Comparison of ENCODE assay signal across 22 mouse cellular contexts in genomic region chr2:135757478-135757877, GRCm38 (mm10).
DNase-seq lines count a peak whose midpoint lies in the region; ATAC-seq and TF ChIP-seq lines count a peak whose summit lies in the region.
"Had no signal": no experiment of that assay in that cellular context is flagged by ENCODE, and none has a peak within 500 bp of the region (broad histone marks: within the 10 kb centered on the region; RNA-seq: fewer than 3 reads in every experiment).

No protein-coding gene starts in this region.

- TF ChIP-seq CTCF in midbrain, postnatal 0 days (IDR thresholded peaks at IDR 0.05): no peak

- 44% methylated on average over 3 of the region's 3 CpGs for WGBS in kidney, embryonic 14.5 days
- WGBS in kidney, embryonic 16.5 days: 45% methylated on average over 3 of the region's 3 CpGs
- 95% methylated on average over 3 of the region's 3 CpGs for WGBS in midbrain, embryonic 11.5 days
- 95% methylated on average over 3 of the region's 3 CpGs for WGBS in midbrain, postnatal 0 days

- H3K9ac ChIP-seq in kidney, embryonic 14.5 days (ENCODE audit: low read depth, low read length): no peak overlapping the region
- H3K9ac ChIP-seq in kidney, embryonic 16.5 days (replicated peaks; ENCODE audit: low read length): no peak overlapping the region
- no peak overlapping the region for H3K9ac ChIP-seq in midbrain, embryonic 11.5 days (ENCODE audit: low read length)
- H3K9ac ChIP-seq in midbrain, postnatal 0 days (replicated peaks; ENCODE audit: low read length, poor library complexity, severe bottlenecking): no peak overlapping the region
- H3K9ac ChIP-seq: embryonic facial prominence, embryonic 13.5 days; embryonic facial prominence, embryonic 15.5 days; forebrain, embryonic 12.5 days had no signal

- no peaks in the 10 kb centered on the region for H3K36me3 ChIP-seq in kidney, embryonic 14.5 days (ENCODE audit: control insufficient read depth, insufficient read depth, low read length)
- no peaks in the 10 kb centered on the region for H3K36me3 ChIP-seq in kidney, embryonic 16.5 days (ENCODE audit: insufficient read depth, low read length)
- H3K36me3 ChIP-seq in midbrain, embryonic 11.5 days (ENCODE audit: control insufficient read depth, insufficient read depth, low read length): no peaks in the 10 kb centered on the region
- H3K36me3 ChIP-seq in midbrain, postnatal 0 days (ENCODE audit: insufficient read depth, low read length): no peaks in the 10 kb centered on the region
- H3K36me3 ChIP-seq: embryonic facial prominence, embryonic 13.5 days; embryonic facial prominence, embryonic 15.5 days; forebrain, embryonic 10.5 days; forebrain, embryonic 12.5 days had no signal

- H3K27ac ChIP-seq in kidney, embryonic 14.5 days (ENCODE audit: low read depth, low read length): no peak overlapping the region
- H3K27ac ChIP-seq in kidney, embryonic 16.5 days (ENCODE audit: low read length): no peak overlapping the region
- no peak overlapping the region for H3K27ac ChIP-seq in midbrain, embryonic 11.5 days (ENCODE audit: low read depth, low read length)
- H3K27ac ChIP-seq in midbrain, postnatal 0 days (ENCODE audit: low read depth, low read length): no peak overlapping the region
- H3K27ac ChIP-seq: embryonic facial prominence, embryonic 13.5 days; embryonic facial prominence, embryonic 15.5 days; forebrain, embryonic 10.5 days; forebrain, embryonic 12.5 days had no signal

- no peaks in the 10 kb centered on the region for H3K9me3 ChIP-seq in kidney, embryonic 14.5 days (ENCODE audit: control insufficient read depth, low read length)
- no peaks in the 10 kb centered on the region for H3K9me3 ChIP-seq in kidney, embryonic 16.5 days (ENCODE audit: low read length)
- no peaks in the 10 kb centered on the region for H3K9me3 ChIP-seq in midbrain, embryonic 11.5 days (ENCODE audit: control insufficient read depth, low read length)
- no peaks in the 10 kb centered on the region for H3K9me3 ChIP-seq in midbrain, postnatal 0 days (ENCODE audit: low read length)
- H3K9me3 ChIP-seq: embryonic facial prominence, embryonic 13.5 days; embryonic facial prominence, embryonic 15.5 days; forebrain, embryonic 10.5 days; forebrain, embryonic 12.5 days had no signal

- H3K27me3 ChIP-seq in kidney, embryonic 14.5 days (ENCODE audit: control insufficient read depth, insufficient read depth, low read length): no peaks in the 10 kb centered on the region
- H3K27me3 ChIP-seq in kidney, embryonic 16.5 days (ENCODE audit: insufficient read depth, low read length): no peaks in the 10 kb centered on the region
- H3K27me3 ChIP-seq in midbrain, embryonic 11.5 days (ENCODE audit: control insufficient read depth, insufficient read depth, low read length): no peaks in the 10 kb centered on the region
- H3K27me3 ChIP-seq in midbrain, postnatal 0 days (ENCODE audit: insufficient read depth, low read length): no peaks in the 10 kb centered on the region
- H3K27me3 ChIP-seq: embryonic facial prominence, embryonic 13.5 days; embryonic facial prominence, embryonic 15.5 days; forebrain, embryonic 12.5 days had no signal

- H3K4me2 ChIP-seq in kidney, embryonic 14.5 days (replicated peaks; ENCODE audit: low read depth, low read length): no peak overlapping the region
- no peak overlapping the region for H3K4me2 ChIP-seq in kidney, embryonic 16.5 days (replicated peaks; ENCODE audit: low read depth, low read length)
- no peak overlapping the region for H3K4me2 ChIP-seq in midbrain, embryonic 11.5 days
- H3K4me2 ChIP-seq in midbrain, postnatal 0 days (ENCODE audit: low read depth, low read length, poor library complexity, severe bottlenecking): no peak overlapping the region
- H3K4me2 ChIP-seq: embryonic facial prominence, embryonic 13.5 days; embryonic facial prominence, embryonic 15.5 days; forebrain, embryonic 12.5 days had no signal

- H3K4me1 ChIP-seq in kidney, embryonic 14.5 days (ENCODE audit: control insufficient read depth, insufficient read depth, low read length): 0 out of 2 replicates have a peak, but pooled peaks cover 4% of the 10 kb centered on the region
- H3K4me1 ChIP-seq in kidney, embryonic 16.5 days (ENCODE audit: insufficient read depth, low read length): peaks cover 9% of the 10 kb centered on the region
- H3K4me1 ChIP-seq in midbrain, embryonic 11.5 days (ENCODE audit: control insufficient read depth, insufficient read depth, low read length): no peaks in the 10 kb centered on the region
- no peaks in the 10 kb centered on the region for H3K4me1 ChIP-seq in midbrain, postnatal 0 days (ENCODE audit: insufficient read depth, low read length)

- H3K4me3 ChIP-seq in kidney, embryonic 14.5 days (ENCODE audit: low read length): no peak overlapping the region
- H3K4me3 ChIP-seq in kidney, embryonic 16.5 days (ENCODE audit: low read length): no peak overlapping the region
- no peak overlapping the region for H3K4me3 ChIP-seq in midbrain, embryonic 11.5 days (ENCODE audit: low read depth, low read length)
- no peak overlapping the region for H3K4me3 ChIP-seq in midbrain, postnatal 0 days (ENCODE audit: low read depth, low read length)
- H3K4me3 ChIP-seq: embryonic facial prominence, embryonic 13.5 days; embryonic facial prominence, embryonic 15.5 days; erythroblast, embryonic 14.5 days; forebrain, embryonic 10.5 days; forebrain, embryonic 12.5 days had no signal

- ATAC-seq in kidney, embryonic 14.5 days (ENCODE audit: low FRiP score, low TSS enrichment): peak; percentile 82
- ATAC-seq in kidney, embryonic 16.5 days (ENCODE audit: low FRiP score, low TSS enrichment): peak; percentile 72; the same call in 1 of the 2 replicates
- ATAC-seq in midbrain, embryonic 11.5 days (ENCODE audit: low FRiP score): no peak
- no peak for ATAC-seq in midbrain, postnatal 0 days (ENCODE audit: low FRiP score)
- ATAC-seq: forebrain, embryonic 14.5 days had no signal

- no peak for DNase-seq in kidney, adult 9 months
- DNase-seq in kidney, adult 18-20 months: no peak
- peak; percentile 44 for DNase-seq in midbrain, embryonic 11.5 days (ENCODE audit: low spot score, missing footprints)
- no peak for DNase-seq in midbrain, postnatal 0 days (ENCODE audit: low spot score)
- DNase-seq: adrenal gland, adult 2 months; adrenal gland, postnatal 10 days; adrenal gland, postnatal 25 days; cerebellum, adult 11 months; cerebellum, adult 18-20 months; cerebellum, adult 8-10 months; cerebellum, adult 9-11 months; cerebellum, postnatal 14 days; cerebellum, postnatal 36 days; embryo, embryonic 11 days had no signal

Comparison
In these comparisons a context has a peak if more than half of its experiments do, and no peak if none do; other contexts are left out.
1. ATAC-seq: peak in kidney, embryonic 14.5 days (single experiment) and kidney, embryonic 16.5 days (single experiment); none in midbrain, embryonic 11.5 days (single experiment) and midbrain, postnatal 0 days (single experiment).